In the genomic region with DNA sequence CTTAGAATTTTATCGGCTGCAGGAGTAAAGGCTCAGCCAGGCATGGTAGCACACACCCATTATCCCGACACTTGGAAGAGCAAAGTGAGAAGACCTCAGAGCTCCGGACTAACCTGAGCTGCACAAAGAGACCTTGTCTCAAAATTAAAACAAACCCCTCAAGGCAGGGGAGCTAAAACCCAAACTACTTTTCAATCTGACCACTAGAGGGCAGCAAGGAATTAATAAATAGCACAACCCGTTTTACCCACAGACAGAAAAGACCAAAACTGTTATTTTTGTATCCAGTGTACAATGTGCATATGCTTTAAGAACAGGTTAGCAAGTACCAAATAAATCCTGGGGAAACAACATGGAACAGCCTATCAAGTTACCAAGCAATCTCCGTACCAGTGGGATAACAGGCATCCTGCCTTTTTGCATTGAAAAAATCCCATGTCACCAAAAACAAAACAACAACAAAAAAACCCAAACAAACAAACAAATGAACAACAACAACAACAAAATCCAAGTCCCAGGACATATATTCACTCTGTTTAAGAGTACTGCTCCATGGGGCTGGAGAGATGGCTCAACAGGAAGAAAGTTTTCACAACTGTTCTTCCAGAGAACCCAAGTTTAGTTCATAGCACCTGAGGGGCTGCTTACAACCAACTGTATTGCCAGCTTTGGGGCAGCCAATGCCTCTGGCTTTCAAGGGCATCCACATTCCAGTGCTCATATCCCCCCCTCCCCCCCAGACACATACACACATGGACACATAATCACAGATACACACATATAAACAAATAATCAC, we compare ENCODE assay signal across 9 mouse cellular contexts. TPM values are rescaled to one million over a fixed set of nuclear protein-coding genes. Genes with fewer than 3 reads are reported as not detected.
A peak's percentile ranks its signal among the peaks of the same experiment; 100 is the strongest.
DNase-seq lines count a peak whose midpoint lies in the region; ATAC-seq and TF ChIP-seq lines count a peak whose summit lies in the region.
"Had no signal": no experiment of that assay in that cellular context is flagged by ENCODE, and none has a peak within 500 bp of the region (broad histone marks: within the 10 kb centered on the region; RNA-seq: fewer than 3 reads in every experiment).

No protein-coding gene starts in this region.

- WGBS in kidney, embryonic 14.5 days: 39% methylated on average over 5 of the region's 5 CpGs
- 38% methylated on average over 5 of the region's 5 CpGs for WGBS in forebrain, embryonic 16.5 days
- WGBS in midbrain, embryonic 13.5 days: 54% methylated on average over 5 of the region's 5 CpGs

- H3K9me3 ChIP-seq in kidney, embryonic 14.5 days (ENCODE audit: control insufficient read depth, low read length): no peaks in the 10 kb centered on the region
- no peaks in the 10 kb centered on the region for H3K9me3 ChIP-seq in E14TG2a.4 (ENCODE audit: low read length)
- H3K9me3 ChIP-seq in forebrain, embryonic 16.5 days (ENCODE audit: control insufficient read depth, low read length): no peaks in the 10 kb centered on the region
- no peaks in the 10 kb centered on the region for H3K9me3 ChIP-seq in midbrain, embryonic 13.5 days
- H3K9me3 ChIP-seq: heart, embryonic 13.5 days had no signal

- H3K9ac ChIP-seq in kidney, embryonic 14.5 days (ENCODE audit: low read depth, low read length): no peak overlapping the region
- no peak overlapping the region for H3K9ac ChIP-seq in forebrain, embryonic 16.5 days (replicated peaks; ENCODE audit: low read depth, low read length)
- H3K9ac ChIP-seq in midbrain, embryonic 13.5 days (replicated peaks): no peak overlapping the region
- H3K9ac ChIP-seq: heart, embryonic 13.5 days had no signal

- peak; percentile 82 for TF ChIP-seq CTCF in E14TG2a.4 (conservative IDR thresholded peaks at IDR 0.05; ENCODE audit: low read length)

- ATAC-seq in kidney, embryonic 14.5 days (ENCODE audit: low FRiP score, low TSS enrichment): peak; percentile 20; the same call in 1 of the 2 replicates
- ATAC-seq in forebrain, embryonic 16.5 days: peak; percentile 68
- peak; percentile 65 for ATAC-seq in midbrain, embryonic 13.5 days

- H3K4me3 ChIP-seq in kidney, embryonic 14.5 days (ENCODE audit: low read length): no peak overlapping the region
- no peak overlapping the region for H3K4me3 ChIP-seq in E14TG2a.4 (replicated peaks; ENCODE audit: low read length)
- H3K4me3 ChIP-seq in forebrain, embryonic 16.5 days (replicated peaks; ENCODE audit: low read length): no peak overlapping the region
- H3K4me3 ChIP-seq in midbrain, embryonic 13.5 days (replicated peaks): no peak overlapping the region
- H3K4me3 ChIP-seq: heart, embryonic 13.5 days had no signal

- no peaks in the 10 kb centered on the region for H3K36me3 ChIP-seq in kidney, embryonic 14.5 days (ENCODE audit: control insufficient read depth, insufficient read depth, low read length)
- H3K36me3 ChIP-seq in E14TG2a.4 (ENCODE audit: insufficient read depth, low read length): no peaks in the 10 kb centered on the region
- no peaks in the 10 kb centered on the region for H3K36me3 ChIP-seq in forebrain, embryonic 16.5 days (ENCODE audit: control insufficient read depth, insufficient read depth)
- peaks cover 23% of the 10 kb centered on the region for H3K36me3 ChIP-seq in midbrain, embryonic 13.5 days
- H3K36me3 ChIP-seq: heart, embryonic 13.5 days had no signal

- H3K27ac ChIP-seq in kidney, embryonic 14.5 days (ENCODE audit: low read depth, low read length): no peak overlapping the region
- H3K27ac ChIP-seq in forebrain, embryonic 16.5 days (ENCODE audit: low read length): no peak overlapping the region
- H3K27ac ChIP-seq in midbrain, embryonic 13.5 days: no peak overlapping the region
- H3K27ac ChIP-seq: heart, embryonic 13.5 days had no signal

- no peaks in the 10 kb centered on the region for H3K4me1 ChIP-seq in kidney, embryonic 14.5 days (ENCODE audit: control insufficient read depth, insufficient read depth, low read length)
- peaks cover 8% of the 10 kb centered on the region for H3K4me1 ChIP-seq in E14TG2a.4 (replicated peaks; ENCODE audit: low read depth, low read length)
- no peaks in the 10 kb centered on the region for H3K4me1 ChIP-seq in forebrain, embryonic 16.5 days (replicated peaks; ENCODE audit: control insufficient read depth, insufficient read depth, low read length)
- no peaks in the 10 kb centered on the region for H3K4me1 ChIP-seq in midbrain, embryonic 13.5 days (replicated peaks)

- H3K4me2 ChIP-seq in kidney, embryonic 14.5 days (replicated peaks; ENCODE audit: low read depth, low read length): no peak overlapping the region
- H3K4me2 ChIP-seq in forebrain, embryonic 16.5 days (ENCODE audit: low read length): no peak overlapping the region
- no peak overlapping the region for H3K4me2 ChIP-seq in midbrain, embryonic 13.5 days (replicated peaks)
- H3K4me2 ChIP-seq: heart, embryonic 13.5 days had no signal

- no peaks in the 10 kb centered on the region for H3K27me3 ChIP-seq in kidney, embryonic 14.5 days (ENCODE audit: control insufficient read depth, insufficient read depth, low read length)
- H3K27me3 ChIP-seq in E14TG2a.4 (ENCODE audit: insufficient read depth, low read length): no peaks in the 10 kb centered on the region
- no peaks in the 10 kb centered on the region for H3K27me3 ChIP-seq in forebrain, embryonic 16.5 days (replicated peaks; ENCODE audit: control insufficient read depth, insufficient read depth, low read length)
- no peaks in the 10 kb centered on the region for H3K27me3 ChIP-seq in midbrain, embryonic 13.5 days
- H3K27me3 ChIP-seq: heart, embryonic 13.5 days had no signal

- DNase-seq in kidney, adult 8-10 months: no peak
- peak; percentile 67 for DNase-seq in ZHBTc4 (ENCODE audit: low read depth, low spot score)
- no peak for DNase-seq in urinary bladder, postnatal 25 days (ENCODE audit: low spot score)
- DNase-seq in frontal cortex, postnatal 10 days (ENCODE audit: low spot score in 2 of 2): no peak

RNA-seq across cellular contexts. Expression of gene Prom1, which starts 53.1 kb away (rescaled TPM):
- 50.9 and 90.6 TPM in 2 replicates for polyA plus RNA-seq in kidney, embryonic 14.5 days (2014; fragmentation: Nextera tagmentation; extraction: Ambion mirVana)
- 34.5 and 39.0 TPM in 2 replicates for polyA plus RNA-seq in forebrain, embryonic 16.5 days (2015; fragmentation: Nextera tagmentation; extraction: Ambion mirVana)
- 60.0 and 69.6 TPM in 2 replicates for polyA plus RNA-seq in midbrain, embryonic 13.5 days (2015; fragmentation: Nextera tagmentation; extraction: Ambion mirVana)
